Mouse (Mus musculus) splenic B cell, adult 2 months (primary cell): ENCODE results near the gene Gm21704.
"Not testable (repeated sequence)": the region's sequence is repeated elsewhere in the genome, so short reads cannot be mapped to it uniquely, and the experiment has no call there.

ENCODE experiments used
- DNase-seq: peaks from one replicate; pipeline ENCODE4 v3.0.0-alpha.2; 2011; ENCODE audit warnings: low read depth, low spot score
- H3K27me3 ChIP-seq: 2 replicates; pipeline ENCODE4 v1.6.1; 2012; ENCODE audit warnings: mild to moderate bottlenecking, low read length, moderate library complexity, mixed read lengths; ENCODE audit not compliant: control insufficient read depth, poor library complexity, insufficient read depth, severe bottlenecking
- H3K36me3 ChIP-seq: 2 replicates; pipeline ENCODE4 v1.6.1; 2012; ENCODE audit warnings: mild to moderate bottlenecking, low read length, moderate library complexity, mixed read lengths; ENCODE audit not compliant: control insufficient read depth, poor library complexity, insufficient read depth, severe bottlenecking

Gm21704 gene

GRCm38 (mm10) chrY:3410067-3410466 lies at the start of gene Gm21704, which contains the start of gene Gm21708:
Gene Gm21704 (minus strand): TSS chrY:3410167.
Gene Gm21708 (minus strand): TSS chrY:3410167.
- not testable (repeated sequence) for H3K36me3 ChIP-seq, H3K27me3 ChIP-seq, DNase-seq

DNA sequence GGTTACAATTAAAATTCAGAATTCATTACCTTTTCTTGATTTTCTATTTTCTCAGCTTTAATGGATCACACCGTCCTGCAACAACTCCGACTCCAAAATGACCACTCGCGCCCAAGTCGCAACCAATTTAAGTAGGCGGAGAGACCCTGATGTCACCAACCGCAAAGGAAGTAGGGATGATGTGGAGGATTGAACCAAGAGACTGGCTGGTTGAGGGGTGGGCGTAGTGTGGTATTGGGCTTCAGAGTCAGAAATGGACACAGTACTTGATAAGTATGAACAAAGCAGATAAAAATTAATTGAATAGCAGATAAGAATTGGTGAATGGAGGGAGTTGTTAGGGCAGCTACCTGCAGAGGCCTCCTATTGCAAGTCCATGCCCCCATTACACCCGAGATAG lies 64.7 kb downstream of the Gm21704 start, which contains the start of gene Gm21693:
Gm21693 (minus strand) TSS at position 101 of the 400 bp plus-strand sequence.
- DNase-seq, H3K27me3 ChIP-seq, H3K36me3 ChIP-seq: not testable (repeated sequence)

DNA sequence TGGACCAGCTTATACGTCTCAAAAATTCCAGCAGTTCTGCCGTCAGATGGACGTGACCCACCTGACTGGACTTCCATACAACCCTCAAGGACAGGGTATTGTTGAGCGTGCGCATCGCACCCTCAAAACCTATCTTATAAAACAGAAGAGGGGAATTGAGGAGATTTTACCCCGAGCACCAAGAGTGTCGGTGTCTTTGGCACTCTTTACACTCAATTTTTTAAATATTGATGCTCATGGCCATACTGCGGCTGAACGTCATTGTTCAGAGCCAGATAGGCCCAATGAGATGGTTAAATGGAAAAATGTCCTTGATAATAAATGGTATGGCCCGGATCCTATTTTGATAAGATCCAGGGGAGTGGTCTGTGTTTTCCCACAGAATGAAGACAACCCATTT lies 69.3 kb downstream of the Gm21704 start:
- not testable (repeated sequence) for H3K27me3 ChIP-seq, H3K36me3 ChIP-seq, DNase-seq
